Mouse (Mus musculus): Measurements from ENCODE around the gene Pip5k1b. TPM values are rescaled to one million over a fixed set of nuclear protein-coding genes. Genes with fewer than 3 reads are reported as not detected.

Gene Pip5k1b
- polyA plus RNA-seq, 1 experiment = 0.68 TPM

DNA sequence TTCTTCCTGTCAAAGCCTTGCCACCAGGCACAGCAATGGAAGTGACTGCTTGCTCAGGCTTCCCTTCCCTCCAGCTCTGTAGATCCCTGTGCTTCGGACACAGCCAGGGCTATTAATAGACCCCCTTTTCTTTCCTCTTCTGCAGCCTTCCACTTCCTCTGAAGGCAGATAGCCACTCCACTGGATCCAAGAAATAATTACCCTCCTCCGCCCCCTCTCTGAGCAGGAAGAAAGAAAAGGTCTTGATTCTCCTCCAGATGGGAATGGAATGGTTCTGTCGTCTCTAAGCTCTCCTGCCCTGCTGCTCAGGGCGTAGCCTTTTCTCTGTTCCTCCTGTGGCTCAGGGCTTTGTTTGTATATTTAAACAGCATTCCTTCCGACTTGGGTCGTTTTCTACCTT, 303.8 kb downstream of the Pip5k1b start:
- Histone ChIP-seq H3K36me3 (ENCODE audit: control insufficient read depth, insufficient read depth) (no peaks in the 10 kb centered on the region), H3K4me3 (ENCODE audit: insufficient read depth, poor library complexity, severe bottlenecking) (no peak overlapping the region), H3K27me3 (ENCODE audit: control insufficient read depth, insufficient read depth, insufficient read length) (no peaks in the 10 kb centered on the region), H3K79me3 (ENCODE audit: low read depth) (no peaks in the 10 kb centered on the region), H3K79me2 (ENCODE audit: control insufficient read depth, insufficient read depth) (no peaks in the 10 kb centered on the region), H3ac (ENCODE audit: control insufficient read depth, insufficient read length, low read depth) (no peak overlapping the region)
- no peak for TF ChIP-seq MYOG (IDR thresholded peaks at IDR 0.05; ENCODE audit: control insufficient read depth, extremely low read depth, insufficient read length)
- no peak for TF ChIP-seq MAX (IDR thresholded peaks at IDR 0.05)
- no peak for TF ChIP-seq CEBPB (IDR thresholded peaks at IDR 0.05; ENCODE audit: low read depth)
- no peak for TF ChIP-seq CTCF (IDR thresholded peaks at IDR 0.05; ENCODE audit: control insufficient read depth, insufficient read depth, insufficient read length)
- TF ChIP-seq USF1 (IDR thresholded peaks at IDR 0.05; ENCODE audit: low read depth) = no peak
- no peak for TF ChIP-seq MYOD1 (IDR thresholded peaks at IDR 0.05; ENCODE audit: control insufficient read depth, insufficient read length, low read depth)
- TF ChIP-seq FOSL1 (IDR thresholded peaks at IDR 0.05; ENCODE audit: insufficient read depth, low read length, poor library complexity, severe bottlenecking) = no peak

Other genes with a start within 250 kb of the Pip5k1b start
- 17.6 TPM for gene Fam122a, start 78.5 kb downstream of the Pip5k1b start, polyA plus RNA-seq (2012; fragmentation: generic; extraction: Trizol)
- gene Tmem252, start 118.1 kb upstream of the Pip5k1b start, polyA plus RNA-seq (2012; fragmentation: generic; extraction: Trizol) = under 0.01 TPM